Mouse (Mus musculus): Measurements from ENCODE around the gene Fgf18.

The Fgf18 gene

GRCm38 (mm10) chr11:33151128-33151779, 4.1 kb upstream of the Fgf18 start:
- DNase-seq (ENCODE audit: low read depth, low spot score) = no peak

GRCm38 (mm10) chr11:33150364-33150763, 3.2 kb upstream of the Fgf18 start:
- DNase-seq (ENCODE audit: low read depth, low spot score) = no peak

- no peak for DNase-seq (ENCODE audit: low read depth, low spot score)
These were observed 2.3 kb upstream of the Fgf18 start for GRCm38 (mm10) chr11:33149453-33149852.

- DNase-seq (ENCODE audit: low read depth, low spot score) = no peak
These were observed 1.9 kb upstream of the Fgf18 start for GRCm38 (mm10) chr11:33149088-33149436.

GRCm38 (mm10) chr11:33148338-33149087, 1.3 kb upstream of the Fgf18 start:
- DNase-seq (ENCODE audit: low read depth, low spot score) = peak; percentile 90

- DNase-seq (ENCODE audit: low read depth, low spot score) = no peak
These were observed 555 bp upstream of the Fgf18 start for GRCm38 (mm10) chr11:33147572-33148337.

- DNase-seq (ENCODE audit: low read depth, low spot score) = no peak
These were observed 509 bp downstream of the Fgf18 start for GRCm38 (mm10) chr11:33146651-33147131.

GRCm38 (mm10) chr11:33146143-33146497, 1.1 kb downstream of the Fgf18 start:
- DNase-seq (ENCODE audit: low read depth, low spot score) = no peak

GRCm38 (mm10) chr11:33145201-33146142, 1.7 kb downstream of the Fgf18 start:
- no peak for DNase-seq (ENCODE audit: low read depth, low spot score)

- no peak for DNase-seq (ENCODE audit: low read depth, low spot score)
These were observed 3.3 kb downstream of the Fgf18 start for GRCm38 (mm10) chr11:33143906-33144305.

GRCm38 (mm10) chr11:33142801-33143200, 4.4 kb downstream of the Fgf18 start:
- DNase-seq (ENCODE audit: low read depth, low spot score) = no peak

- no peak for DNase-seq (ENCODE audit: low read depth, low spot score)
These were observed 7.1 kb downstream of the Fgf18 start for GRCm38 (mm10) chr11:33140111-33140460.

GRCm38 (mm10) chr11:33139458-33140110, 7.6 kb downstream of the Fgf18 start:
- DNase-seq (ENCODE audit: low read depth, low spot score) = no peak

- DNase-seq (ENCODE audit: low read depth, low spot score) = no peak
These were observed 8.5 kb downstream of the Fgf18 start for GRCm38 (mm10) chr11:33138686-33139085.

GRCm38 (mm10) chr11:33134391-33134986, 12.7 kb downstream of the Fgf18 start:
- no peak for DNase-seq (ENCODE audit: low read depth, low spot score)

- no peak for DNase-seq (ENCODE audit: low read depth, low spot score)
These were observed 14.4 kb downstream of the Fgf18 start for GRCm38 (mm10) chr11:33132619-33133338.

- DNase-seq (ENCODE audit: low read depth, low spot score) = no peak
These were observed 20.1 kb downstream of the Fgf18 start for GRCm38 (mm10) chr11:33127058-33127457.

GRCm38 (mm10) chr11:33122575-33123268, 24.5 kb downstream of the Fgf18 start:
- DNase-seq (ENCODE audit: low read depth, low spot score) = no peak

- no peak for DNase-seq (ENCODE audit: low read depth, low spot score)
These were observed 27.6 kb downstream of the Fgf18 start for GRCm38 (mm10) chr11:33119556-33119955.

All from WW6 (cell line).